Mouse (Mus musculus): ENCODE measurements around the gene Nwd1.

The Nwd1 gene

GRCm38 (mm10) chr8:72761322-72762051, 115.0 kb downstream of the Nwd1 start, which contains the start of gene F2rl3:
Gene F2rl3 (plus strand): TSS chr8:72761880.
- no peak for DNase-seq (ENCODE audit: low read depth, low spot score)

DNA sequence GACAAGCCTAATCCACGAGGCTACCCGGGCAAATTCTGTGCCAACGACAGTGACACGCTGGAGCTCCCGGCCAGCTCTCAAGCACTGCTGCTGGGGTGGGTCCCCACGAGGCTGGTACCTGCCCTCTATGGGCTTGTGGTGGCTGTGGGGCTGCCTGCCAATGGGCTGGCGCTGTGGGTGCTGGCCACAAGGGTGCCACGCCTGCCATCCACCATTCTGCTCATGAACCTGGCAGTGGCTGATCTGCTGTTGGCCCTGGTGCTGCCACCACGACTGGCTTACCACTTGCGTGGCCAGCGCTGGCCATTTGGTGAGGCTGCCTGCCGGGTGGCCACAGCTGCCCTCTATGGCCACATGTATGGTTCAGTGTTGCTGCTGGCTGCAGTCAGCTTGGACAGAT, 115.8 kb downstream of the Nwd1 start:
- no peak for DNase-seq (ENCODE audit: low read depth, low spot score)

- DNase-seq (ENCODE audit: low read depth, low spot score): no peak
These were observed 119.2 kb downstream of the Nwd1 start for GRCm38 (mm10) chr8:72765696-72766095.

DNA sequence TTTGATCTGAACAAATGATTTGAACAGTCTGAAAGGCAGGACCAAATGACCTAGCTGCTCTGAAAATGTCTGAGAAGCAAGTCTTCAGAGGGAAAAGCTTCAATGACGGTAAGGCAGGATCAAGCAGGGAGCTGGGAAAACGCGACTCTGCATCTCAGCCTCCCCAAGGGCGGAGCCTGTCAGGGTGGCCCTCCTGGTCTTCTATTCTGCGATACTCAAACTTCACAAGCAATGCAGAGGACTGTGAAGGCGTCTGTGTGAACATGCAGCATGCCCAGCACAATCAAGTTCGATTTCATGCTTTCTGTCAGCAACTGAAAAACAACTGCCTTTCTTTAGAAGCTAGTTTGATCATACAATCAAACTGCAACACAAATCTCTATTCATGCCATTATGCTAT, 120.3 kb downstream of the Nwd1 start:
- no peak for DNase-seq (ENCODE audit: low read depth, low spot score)
